Mouse (Mus musculus) heart, postnatal 0 days (tissue): Measurements from ENCODE around the gene Cfap299. TPM values are rescaled to one million over a fixed set of nuclear protein-coding genes. Genes with fewer than 3 reads are reported as not detected.

Experiments
- ATAC-seq: fragments of 200-750 bp; cut with Nextera tagmentation; 2 replicates; pipeline ENCODE4 v1.8.0; 2017; ENCODE audit warnings: low read depth, moderate number of reproducible peaks, moderate library complexity; ENCODE audit not compliant: insufficient read depth
- DNase-seq: peaks from one replicate; pipeline ENCODE4 v3.0.0-alpha.2; 2016; ENCODE audit warnings: low spot score
- H3K27ac ChIP-seq: fragments of 300-500 bp; sonication (generic); 2 replicates; pipeline ENCODE4 v1.5.1; 2014; ENCODE audit warnings: low read depth, mild to moderate bottlenecking
- H3K27me3 ChIP-seq: fragments of 300-500 bp; sonication (generic); 2 replicates; pipeline ENCODE4 v1.6.1; 2014; ENCODE audit warnings: low read length, mixed read lengths; ENCODE audit not compliant: control insufficient read depth, insufficient read depth
- H3K36me3 ChIP-seq: fragments of 300-500 bp; sonication (generic); replicated peaks from 2 replicates; pipeline ENCODE4 v1.6.1; 2014; ENCODE audit warnings: low read length, mixed read lengths; ENCODE audit not compliant: control insufficient read depth, insufficient read depth
- H3K4me1 ChIP-seq: fragments of 300-500 bp; sonication (generic); 2 replicates; pipeline ENCODE4 v1.6.1; 2014; ENCODE audit warnings: antibody characterized with exemption; ENCODE audit not compliant: control insufficient read depth, insufficient read depth
- H3K4me2 ChIP-seq: fragments of 300-500 bp; sonication (generic); 2 replicates; pipeline ENCODE4 v1.6.1; 2014; ENCODE audit warnings: low read depth, mild to moderate bottlenecking, low read length, moderate library complexity
- H3K4me3 ChIP-seq: fragments of 300-500 bp; sonication (generic); 2 replicates; pipeline ENCODE4 v1.5.1; 2014; ENCODE audit warnings: low read depth, low read length
- H3K9ac ChIP-seq: fragments of 300-500 bp; sonication (generic); replicated peaks from 2 replicates; pipeline ENCODE4 v1.6.1; 2014; ENCODE audit warnings: low read depth, low read length, mixed read lengths
- H3K9me3 ChIP-seq: fragments of 300-500 bp; sonication (generic); replicated peaks from 2 replicates; pipeline ENCODE4 v1.6.1; 2016; ENCODE audit warnings: low read length; ENCODE audit not compliant: control insufficient read depth
- CTCF ChIP-seq: IDR thresholded peaks from 2 replicates; pipeline ENCODE4 v1.5.1; 2016; ENCODE audit warnings: antibody characterized with exemption, control low read depth, low read depth
- EP300 ChIP-seq: IDR thresholded peaks from 2 replicates; pipeline ENCODE4 v1.6.1; 2016; ENCODE audit warnings: antibody characterized with exemption, low read depth
- WGBS: fragments of 180-500 bp; shearing (Covaris S2); extraction: QIAGEN DNeasy Blood & Tissue Kit; methylation state at CpG from one replicate; pipeline ENCODE4 v1.1.7; 2014; 5-methylcytosine and 5-hydroxymethylcytosine counted together
- polyA plus RNA-seq: library from polyadenylated mRNA; unstranded; fragments of >200 nt; fragmentation: Nextera tagmentation; extraction: Ambion mirVana; gene quantifications from 2 replicates; pipeline ENCODE4 v1.2.1, GENCODE M21; 2015
- total RNA-seq: library from RNA; depleted of rRNA; stranded (reverse); fragments of >200 nt; gene quantifications from 2 replicates; pipeline ENCODE4 v1.2.3, GENCODE M21; 2014; ENCODE audit warnings: low replicate concordance

Gene Cfap299
- total and polyA plus RNA-seq, 2 experiments from 2014 or later = 0.20 to 0.50 TPM

GRCm38 (mm10) chr5:98430060-98430459 lies 101.0 kb downstream of the Cfap299 start:
- no peak for ATAC-seq
- no peaks in the 10 kb centered on the region for H3K9me3 ChIP-seq
- H3K4me3 ChIP-seq = no peak overlapping the region
- H3K9ac ChIP-seq = no peak overlapping the region
- no peaks in the 10 kb centered on the region for H3K36me3 ChIP-seq
- TF ChIP-seq CTCF (no peak), EP300 (no peak)
- H3K27ac ChIP-seq = no peak overlapping the region
- DNase-seq = no peak
- H3K4me2 ChIP-seq = no peak overlapping the region
- H3K4me1 ChIP-seq = no peaks in the 10 kb centered on the region
- 68% methylated on average over 7 of the region's 7 CpGs for WGBS
- H3K27me3 ChIP-seq = no peaks in the 10 kb centered on the region

GRCm38 (mm10) chr5:98438686-98439085 lies 109.6 kb downstream of the Cfap299 start:
- 73% methylated on average over 3 of the region's 3 CpGs for WGBS
- no peak for DNase-seq
- ATAC-seq = no peak
- Histone ChIP-seq H3K4me1 (no peaks in the 10 kb centered on the region), H3K4me3 (no peak overlapping the region), H3K27me3 (no peaks in the 10 kb centered on the region), H3K4me2 (no peak overlapping the region), H3K9me3 (no peaks in the 10 kb centered on the region), H3K9ac (no peak overlapping the region), H3K36me3 (no peaks in the 10 kb centered on the region), H3K27ac (no peak overlapping the region)
- no peak for TF ChIP-seq CTCF

- TF ChIP-seq EP300 = no peak
- no peak for TF ChIP-seq CTCF
- no peaks in the 10 kb centered on the region for H3K36me3 ChIP-seq
- no peak overlapping the region for H3K4me3 ChIP-seq
- no peak overlapping the region for H3K9ac ChIP-seq
- WGBS = 78% methylated on average over 12 of the region's 12 CpGs
- no peak overlapping the region for H3K4me2 ChIP-seq
- no peaks in the 10 kb centered on the region for H3K27me3 ChIP-seq
- H3K9me3 ChIP-seq = no peaks in the 10 kb centered on the region
- H3K4me1 ChIP-seq = no peaks in the 10 kb centered on the region
- no peak for ATAC-seq
- DNase-seq = no peak
- no peak overlapping the region for H3K27ac ChIP-seq
Measured at GRCm38 (mm10) chr5:98446771-98447462, 117.8 kb downstream of the Cfap299 start.

GRCm38 (mm10) chr5:98449873-98450272 lies 120.8 kb downstream of the Cfap299 start:
- no peaks in the 10 kb centered on the region for H3K27me3 ChIP-seq
- no peaks in the 10 kb centered on the region for H3K4me1 ChIP-seq
- no peak overlapping the region for H3K4me2 ChIP-seq
- ATAC-seq = no peak
- no peaks in the 10 kb centered on the region for H3K9me3 ChIP-seq
- H3K36me3 ChIP-seq = no peaks in the 10 kb centered on the region
- no peak overlapping the region for H3K9ac ChIP-seq
- no peak overlapping the region for H3K27ac ChIP-seq
- TF ChIP-seq EP300 (no peak), CTCF (no peak)
- WGBS = 78% methylated on average over 2 of the region's 2 CpGs
- no peak overlapping the region for H3K4me3 ChIP-seq
- no peak for DNase-seq

GRCm38 (mm10) chr5:98466882-98467535 lies 137.9 kb downstream of the Cfap299 start:
- Histone ChIP-seq H3K27ac (no peak overlapping the region), H3K4me1 (no peaks in the 10 kb centered on the region), H3K36me3 (no peaks in the 10 kb centered on the region), H3K4me2 (no peak overlapping the region), H3K27me3 (no peaks in the 10 kb centered on the region), H3K4me3 (no peak overlapping the region), H3K9me3 (no peaks in the 10 kb centered on the region), H3K9ac (no peak overlapping the region)
- DNase-seq = no peak
- 58% methylated on average over 4 of the region's 4 CpGs for WGBS
- no peak for ATAC-seq
- TF ChIP-seq CTCF (no peak), EP300 (no peak)
